Mouse (Mus musculus) liver, embryonic 14.5 days (tissue): ENCODE data around the gene Dcbld1.

Experiments used
- CTCF ChIP-seq: IDR thresholded peaks from 2 replicates; pipeline ENCODE4 v1.5.1; 2016; ENCODE audit warnings: antibody characterized with exemption, low read depth, control low read depth
- EP300 ChIP-seq: IDR thresholded peaks from 2 replicates; pipeline ENCODE4 v1.6.1; 2016; ENCODE audit warnings: antibody characterized with exemption, low read depth

GRCm38 (mm10) chr10:52232196-52233176 is 933 bp upstream of the Dcbld1 start:
- TF ChIP-seq CTCF (peak; percentile 50), EP300 (no peak)
